Mouse (Mus musculus) left cerebral cortex, adult 11 months (tissue): ENCODE measurements around the gene Sema6d.
"Not testable (repeated sequence)": the region's sequence is repeated elsewhere in the genome, so short reads cannot be mapped to it uniquely, and the experiment has no call there.

Source experiments
- DNase-seq: peaks from one replicate; pipeline ENCODE4 v3.0.0; 2022; ENCODE audit warnings: low spot score

Gene Sema6d

GRCm38 (mm10) chr2:124293601-124294000, 203.8 kb downstream of the Sema6d start:
- no peak for DNase-seq

GRCm38 (mm10) chr2:124298351-124298750, 208.6 kb downstream of the Sema6d start:
- no peak for DNase-seq

GRCm38 (mm10) chr2:124298872-124299271, 209.1 kb downstream of the Sema6d start:
- DNase-seq = peak; percentile 13

- DNase-seq = no peak
These were observed 218.8 kb downstream of the Sema6d start for GRCm38 (mm10) chr2:124308605-124309004.

- no peak for DNase-seq
These were observed 219.8 kb downstream of the Sema6d start for GRCm38 (mm10) chr2:124309361-124310128.

GRCm38 (mm10) chr2:124322528-124323215, 232.9 kb downstream of the Sema6d start:
- no peak for DNase-seq

- DNase-seq = no peak
These were observed 234.4 kb downstream of the Sema6d start for GRCm38 (mm10) chr2:124324107-124324724.

- no peak for DNase-seq
These were observed 239.8 kb downstream of the Sema6d start for GRCm38 (mm10) chr2:124329473-124330130.

- DNase-seq = no peak
These were observed 243.1 kb downstream of the Sema6d start for GRCm38 (mm10) chr2:124332890-124333289.

GRCm38 (mm10) chr2:124334655-124335054, 244.9 kb downstream of the Sema6d start:
- DNase-seq = not testable (repeated sequence)

- no peak for DNase-seq
These were observed 248.5 kb downstream of the Sema6d start for GRCm38 (mm10) chr2:124338296-124338695.

GRCm38 (mm10) chr2:124354191-124354590, 264.4 kb downstream of the Sema6d start:
- no peak for DNase-seq

GRCm38 (mm10) chr2:124354716-124355115, 264.9 kb downstream of the Sema6d start:
- no peak for DNase-seq

- DNase-seq = no peak
These were observed 279.5 kb downstream of the Sema6d start for GRCm38 (mm10) chr2:124369291-124369690.

- DNase-seq = no peak
These were observed 280.2 kb downstream of the Sema6d start for GRCm38 (mm10) chr2:124369991-124370390.

- no peak for DNase-seq
These were observed 281.6 kb downstream of the Sema6d start for GRCm38 (mm10) chr2:124371363-124371762.

- DNase-seq = no peak
These were observed 295.3 kb downstream of the Sema6d start for GRCm38 (mm10) chr2:124385053-124385452.

GRCm38 (mm10) chr2:124385722-124386121, 296.0 kb downstream of the Sema6d start:
- DNase-seq = no peak

- no peak for DNase-seq
These were observed 298.5 kb downstream of the Sema6d start for GRCm38 (mm10) chr2:124388269-124388668.

- DNase-seq = no peak
These were observed 307.0 kb downstream of the Sema6d start for GRCm38 (mm10) chr2:124396733-124397132.

GRCm38 (mm10) chr2:124397304-124397703, 307.5 kb downstream of the Sema6d start:
- no peak for DNase-seq

GRCm38 (mm10) chr2:124399611-124400010, 309.8 kb downstream of the Sema6d start:
- DNase-seq = no peak
